Mouse (Mus musculus) cerebellum, adult (tissue): ENCODE data around the gene Ms4a6d.
"Not testable (repeated sequence)": the region's sequence is repeated elsewhere in the genome, so short reads cannot be mapped to it uniquely, and the experiment has no call there.

ENCODE experiments used
- ATAC-seq: cut with Nextera tagmentation; 2 replicates; pipeline ENCODE4 v1.9.2; 2017; ENCODE audit warnings: mild to moderate bottlenecking, moderate library complexity, mixed read lengths; ENCODE audit not compliant: insufficient number of reproducible peaks, low FRiP score, low TSS enrichment

Gene Ms4a6d

GRCm38 (mm10) chr19:11574965-11575364 is 29.7 kb downstream of the Ms4a6d start:
- ATAC-seq, result no peak

GRCm38 (mm10) chr19:11559560-11559959 is 45.1 kb downstream of the Ms4a6d start:
- ATAC-seq, result not testable (repeated sequence)

- no peak for ATAC-seq
These were observed 49.9 kb downstream of the Ms4a6d start for GRCm38 (mm10) chr19:11554726-11555125.

GRCm38 (mm10) chr19:11547911-11548310 is 56.7 kb downstream of the Ms4a6d start:
- ATAC-seq, result no peak

GRCm38 (mm10) chr19:11544383-11544782 is 60.3 kb downstream of the Ms4a6d start:
- ATAC-seq, result not testable (repeated sequence)

- not testable (repeated sequence) for ATAC-seq
These were observed 64.4 kb downstream of the Ms4a6d start for GRCm38 (mm10) chr19:11540166-11540821.

- ATAC-seq, result no peak
These were observed 67.3 kb downstream of the Ms4a6d start for GRCm38 (mm10) chr19:11537336-11537735.
